Mouse (Mus musculus) A20 (cell line): Measurements from ENCODE around the gene Adamts1.

ENCODE experiments used
- DNase-seq: peaks from one replicate; pipeline ENCODE4 v3.0.0-alpha.2; 2011; ENCODE audit warnings: low read depth, low spot score

Adamts1 gene

DNA sequence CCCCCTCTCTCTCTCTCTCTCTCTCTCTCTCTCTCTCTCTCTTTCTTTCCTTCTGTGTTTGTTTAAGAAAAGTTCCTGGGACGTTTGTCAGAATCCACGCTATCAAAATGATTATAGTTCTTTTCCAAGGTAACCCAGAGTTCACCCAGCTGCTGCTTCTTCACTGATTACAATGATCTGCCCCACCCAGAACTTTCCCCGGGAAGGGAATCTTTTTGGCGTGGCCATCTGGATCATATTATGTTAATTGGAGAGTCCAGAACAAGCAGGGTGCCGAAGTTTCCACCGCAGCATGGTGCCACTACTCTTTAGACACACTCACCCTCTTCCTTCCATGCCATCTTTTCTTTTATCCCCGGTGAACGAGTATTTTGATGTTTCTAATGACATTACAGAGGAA is 37.2 kb downstream of the Adamts1 start:
- no peak for DNase-seq

DNA sequence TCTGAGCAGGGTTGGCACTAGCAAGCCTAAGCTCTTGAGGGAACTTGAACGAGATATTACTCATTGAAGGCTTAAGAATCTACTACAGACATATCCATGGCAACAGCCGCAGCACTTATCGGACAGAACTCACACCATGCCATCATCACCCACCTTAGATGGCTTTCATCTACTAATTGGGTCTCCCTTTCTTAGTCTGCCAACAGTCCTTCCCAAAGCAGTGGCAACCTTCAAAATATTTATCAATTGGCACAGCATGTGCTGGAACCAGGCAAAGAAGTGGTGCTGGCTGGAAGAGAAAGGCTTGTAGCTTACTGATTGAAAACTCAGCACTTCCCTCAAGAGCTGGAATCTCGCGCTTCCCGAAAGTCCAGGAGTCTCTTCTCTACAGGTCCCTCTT is 37.7 kb downstream of the Adamts1 start:
- no peak for DNase-seq

DNA sequence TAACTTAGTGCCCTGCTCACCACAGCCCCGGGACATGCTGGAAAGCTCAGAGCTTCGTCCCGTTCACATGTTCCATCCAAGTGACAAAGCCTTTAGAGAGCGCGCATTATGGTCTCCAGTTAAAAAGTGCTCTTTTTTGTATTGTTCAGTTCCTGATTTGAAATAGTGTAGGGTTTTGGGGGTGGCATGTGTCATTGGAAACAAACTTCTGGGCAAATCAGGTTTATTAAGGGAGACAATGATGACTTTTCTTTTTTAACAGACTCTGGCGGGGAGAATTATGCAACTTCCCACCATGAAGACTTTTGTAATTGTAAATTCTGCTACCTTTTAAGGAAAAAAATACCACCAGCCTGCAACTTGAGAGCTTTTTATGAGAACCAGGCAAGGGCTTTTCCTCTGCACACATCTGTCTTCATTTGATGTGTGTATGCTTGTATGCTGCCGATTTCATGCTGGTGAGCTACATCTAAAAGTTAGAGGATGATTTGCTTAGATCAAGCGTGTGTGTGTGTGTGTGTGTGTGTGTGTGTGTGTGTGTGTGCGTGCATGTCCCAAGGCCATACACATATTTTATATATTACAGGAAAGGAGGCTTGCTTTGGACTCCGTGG is 40.8 kb downstream of the Adamts1 start:
- DNase-seq: no peak

DNA sequence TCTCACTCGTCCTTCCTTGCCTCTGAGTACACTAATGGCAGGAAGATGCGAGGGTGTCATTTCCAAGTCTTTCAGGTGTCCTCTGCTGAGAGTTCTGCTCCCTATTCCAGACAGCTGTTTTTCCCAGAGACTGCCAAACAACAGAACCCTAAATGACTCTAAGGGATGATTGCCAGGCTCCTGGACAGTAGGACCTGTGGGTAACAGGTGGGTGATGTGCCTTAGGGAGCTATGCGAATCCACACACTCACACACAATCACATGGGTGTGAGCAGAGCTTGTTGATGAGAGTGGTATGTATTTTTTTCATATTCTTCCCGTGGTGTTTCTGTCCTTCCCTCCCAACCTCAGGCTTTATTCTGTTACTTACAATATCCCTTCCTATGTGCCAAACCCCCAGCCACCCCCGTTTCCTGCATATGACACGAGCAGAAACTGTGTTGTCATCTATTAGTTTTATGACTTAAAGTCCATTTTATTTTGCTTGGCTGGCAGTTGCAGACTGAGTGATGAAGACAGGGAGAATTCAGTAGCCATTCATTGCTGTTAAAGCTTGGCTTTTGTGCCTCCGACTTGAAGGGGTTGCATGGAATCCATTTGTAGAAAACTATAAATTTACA is 41.8 kb downstream of the Adamts1 start:
- no peak for DNase-seq

DNA sequence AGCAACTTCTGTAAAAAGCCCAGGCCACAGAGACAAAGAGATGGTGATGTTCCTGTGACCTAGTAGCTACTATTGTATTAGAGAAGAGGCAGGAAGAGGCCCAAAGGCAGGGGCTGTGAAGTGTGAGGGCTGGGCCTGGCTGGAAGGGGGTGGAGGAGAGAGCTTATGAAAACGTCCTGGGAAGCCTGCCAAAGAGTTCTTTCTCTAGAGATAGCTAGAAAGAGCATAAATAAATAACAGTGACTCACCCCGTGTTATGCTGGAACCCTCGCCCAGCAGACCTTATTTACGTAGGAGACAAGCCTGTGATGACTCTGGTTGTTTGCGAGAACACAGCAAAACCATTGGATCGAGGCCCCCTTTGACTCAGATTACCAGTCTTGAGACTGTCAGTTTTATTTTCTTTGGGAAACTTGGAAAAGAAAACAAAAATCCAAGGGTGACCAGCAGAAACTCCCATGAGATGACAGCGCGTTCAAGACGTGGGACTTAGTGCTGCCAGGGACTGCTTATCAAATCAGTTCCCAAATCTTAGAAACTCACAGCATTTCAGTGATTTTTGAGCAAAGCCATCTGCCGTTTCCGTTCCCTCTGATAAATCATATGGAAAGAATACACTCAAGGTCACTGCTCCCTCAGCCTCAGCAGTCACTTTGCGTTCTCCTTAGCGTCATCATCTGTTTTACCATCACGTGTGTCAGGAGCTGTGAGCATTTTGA is 46.7 kb downstream of the Adamts1 start:
- DNase-seq: no peak

DNA sequence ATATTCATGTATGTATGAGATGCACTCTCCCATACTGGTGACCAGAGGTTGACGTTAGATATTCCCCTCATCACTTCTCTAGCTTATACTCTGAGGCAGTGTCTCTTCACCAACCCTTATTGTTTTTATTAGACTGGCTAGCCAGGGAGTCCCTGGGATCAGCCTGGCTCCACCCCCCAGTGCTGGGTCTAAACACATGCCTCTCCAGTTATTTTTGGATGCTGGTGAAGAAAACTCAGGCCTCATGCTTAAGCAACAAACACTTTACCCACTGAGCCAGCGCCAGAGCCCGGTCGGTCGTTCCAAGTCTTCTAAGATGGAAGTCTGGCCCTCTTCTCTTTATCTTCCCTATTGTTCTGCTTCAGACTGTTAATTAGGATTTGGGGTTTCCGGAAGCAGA is 53.6 kb downstream of the Adamts1 start:
- DNase-seq: no peak

DNA sequence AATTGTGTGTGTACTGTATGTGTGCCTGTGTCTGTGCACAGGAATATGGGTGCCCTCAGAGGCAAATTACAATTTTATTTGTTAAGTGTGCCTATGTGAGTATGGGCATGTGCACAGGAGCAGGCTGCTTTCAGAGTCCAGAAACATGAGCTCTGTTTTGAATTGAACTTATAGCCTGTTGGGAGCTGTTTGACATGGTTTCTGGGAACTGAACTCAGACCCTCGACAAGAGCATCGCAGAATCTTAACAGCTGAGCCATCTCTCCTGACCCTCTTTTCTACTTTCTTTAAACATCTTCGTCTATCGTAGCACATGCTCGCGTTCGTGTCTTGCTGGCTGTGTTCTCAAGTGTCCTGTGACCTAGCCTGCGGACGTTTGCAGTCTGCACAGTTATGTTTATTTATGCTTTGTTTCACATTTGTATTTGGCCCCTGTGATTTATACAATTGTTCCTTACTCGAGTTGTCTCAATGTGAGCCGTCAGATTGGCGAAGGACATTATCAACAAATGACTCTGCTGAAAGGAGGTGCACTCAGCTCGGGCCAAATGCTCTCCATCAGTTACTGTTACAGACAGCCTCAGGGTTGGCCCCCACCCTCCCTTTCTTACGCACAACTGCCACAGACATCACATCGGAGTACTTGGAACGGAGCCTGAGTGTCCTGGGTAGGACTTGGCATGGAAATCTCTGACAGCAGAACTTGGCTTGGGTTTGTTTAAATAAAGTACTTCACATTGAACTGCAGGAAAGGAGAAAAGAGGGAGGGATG is 55.1 kb downstream of the Adamts1 start:
- DNase-seq: no peak

DNA sequence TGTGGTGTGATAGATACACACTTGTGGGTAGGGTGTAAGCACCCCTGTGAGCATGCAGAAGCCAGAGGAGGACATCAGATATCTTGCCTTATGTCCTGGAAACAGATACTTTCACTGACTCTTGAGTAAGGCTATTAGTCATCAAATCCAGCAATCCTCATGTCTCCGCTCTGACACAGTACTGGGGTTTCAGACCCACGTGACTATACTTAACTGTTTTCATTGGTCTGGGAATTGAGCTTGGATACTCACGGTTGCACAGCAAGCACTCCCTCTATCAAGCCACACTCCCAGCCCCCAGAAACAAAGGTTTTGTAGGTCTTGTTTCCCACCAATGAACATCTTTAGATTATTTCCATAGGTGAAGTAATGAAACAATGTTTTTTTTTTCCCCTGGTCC is 56.5 kb downstream of the Adamts1 start:
- DNase-seq: no peak
